10 mouse cellular contexts compared by ENCODE assay signal in the genomic region with DNA sequence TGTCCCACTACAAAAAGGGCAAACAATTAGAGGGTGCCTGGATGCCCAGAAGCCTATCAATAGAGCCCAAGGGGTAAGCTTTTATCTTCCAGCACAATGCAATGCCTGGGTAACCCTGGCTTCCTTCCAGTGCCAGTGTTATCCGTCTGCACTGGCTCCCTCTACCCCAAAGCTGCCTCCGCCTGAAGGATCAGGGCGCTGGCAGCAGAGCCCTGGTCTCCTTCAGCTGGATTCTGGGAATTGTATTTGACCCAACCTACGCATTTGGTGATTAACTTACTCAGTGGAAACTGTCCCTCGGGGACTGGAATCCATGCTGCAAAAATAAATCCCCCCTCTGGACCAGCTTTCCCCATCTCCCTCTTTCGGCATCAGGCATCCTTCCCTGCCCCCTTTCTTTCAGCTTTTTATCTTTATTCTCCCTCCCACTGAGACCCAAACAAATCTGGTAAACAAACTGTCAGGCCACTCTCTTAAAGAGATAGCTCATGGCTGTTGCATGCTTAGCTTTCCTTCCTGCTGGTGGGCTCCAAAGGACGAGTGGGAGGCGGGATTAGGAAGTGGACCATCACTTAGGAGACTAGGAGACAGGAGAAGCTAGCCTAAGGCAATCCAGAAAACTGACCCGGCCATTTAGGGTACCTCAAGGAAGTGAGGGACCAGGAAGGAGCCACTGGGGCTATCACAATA.
A peak's percentile ranks its signal among the peaks of the same experiment; 100 is the strongest.
DNase-seq lines count a peak whose midpoint lies in the region; ATAC-seq lines count a peak whose summit lies in the region.
"Had no signal": no experiment of that assay in that cellular context is flagged by ENCODE, and none has a peak within 500 bp of the region (broad histone marks: within the 10 kb centered on the region; RNA-seq: fewer than 3 reads in every experiment).

No protein-coding gene starts in this region.

- H3K9ac ChIP-seq in limb, embryonic 12.5 days (replicated peaks), result no peak overlapping the region
- H3K9ac ChIP-seq in stomach, embryonic 16.5 days (ENCODE audit: low read length), result no peak overlapping the region

- H3K4me2 ChIP-seq in limb, embryonic 12.5 days, result no peak overlapping the region
- H3K4me2 ChIP-seq in stomach, embryonic 16.5 days (ENCODE audit: low read depth, low read length), result no peak overlapping the region; the same call in 1 of the 2 replicates

- peak overlapping the region; percentile 69; the same call in 1 of the 2 replicates for H3K27ac ChIP-seq in limb, embryonic 12.5 days
- H3K27ac ChIP-seq in stomach, embryonic 16.5 days (ENCODE audit: low read length), result peak overlapping the region; percentile 89

- H3K36me3 ChIP-seq in megakaryocyte, embryonic 14.5 days (replicated peaks; ENCODE audit: low read length), result no peaks in the 10 kb centered on the region
- no peaks in the 10 kb centered on the region for H3K36me3 ChIP-seq in limb, embryonic 12.5 days
- H3K36me3 ChIP-seq in stomach, embryonic 16.5 days (ENCODE audit: control insufficient read depth, insufficient read depth, low read length), result no peaks in the 10 kb centered on the region

- H3K4me1 ChIP-seq in megakaryocyte, embryonic 14.5 days, result peaks cover 92% of the 10 kb centered on the region
- peaks cover 100% of the 10 kb centered on the region for H3K4me1 ChIP-seq in limb, embryonic 12.5 days (replicated peaks)
- peaks cover 80% of the 10 kb centered on the region for H3K4me1 ChIP-seq in stomach, embryonic 16.5 days (ENCODE audit: control insufficient read depth, insufficient read depth, low read length)

- 46% methylated on average over 9 of the region's 9 CpGs for WGBS in limb, embryonic 12.5 days
- WGBS in stomach, embryonic 16.5 days, result 31% methylated on average over 9 of the region's 9 CpGs

- H3K9me3 ChIP-seq in megakaryocyte, embryonic 14.5 days, result no peaks in the 10 kb centered on the region
- no peaks in the 10 kb centered on the region for H3K9me3 ChIP-seq in limb, embryonic 12.5 days
- no peaks in the 10 kb centered on the region for H3K9me3 ChIP-seq in stomach, embryonic 16.5 days (replicated peaks; ENCODE audit: control insufficient read depth, low read length)

- H3K27me3 ChIP-seq in megakaryocyte, embryonic 14.5 days (replicated peaks), result peaks cover 65% of the 10 kb centered on the region
- no peaks in the 10 kb centered on the region for H3K27me3 ChIP-seq in limb, embryonic 12.5 days
- no peaks in the 10 kb centered on the region for H3K27me3 ChIP-seq in stomach, embryonic 16.5 days (ENCODE audit: control insufficient read depth, insufficient read depth, low read length)

- DNase-seq in cerebellum, postnatal 10 days, result peak; percentile 56
- no peak for DNase-seq in cerebellum, adult 9-10 months
- DNase-seq in c-Kit-positive CD71-positive TER-119-positive erythroid progenitor cells, embryonic 14.5 days (ENCODE audit: low spot score), result no peak
- no peak for DNase-seq in layer of hippocampus, postnatal 10 days (ENCODE audit: low spot score in 2 of 2)
- DNase-seq: embryo, embryonic 11 days had no signal

- peak overlapping the region; percentile 28 for H3K4me3 ChIP-seq in megakaryocyte, embryonic 14.5 days (replicated peaks)
- H3K4me3 ChIP-seq in limb, embryonic 12.5 days (replicated peaks), result no peak overlapping the region
- no peak overlapping the region for H3K4me3 ChIP-seq in stomach, embryonic 16.5 days (replicated peaks; ENCODE audit: low read length)
- H3K4me3 ChIP-seq: myocyte had no signal

- ATAC-seq in megakaryocyte, adult 5-6 weeks (ENCODE audit: poor library complexity, severe bottlenecking), result no peak
- no peak for ATAC-seq in limb, embryonic 12.5 days (ENCODE audit: insufficient number of reproducible peaks, insufficient read depth, low FRiP score, low TSS enrichment, low read depth)
- peak; percentile 1; the same call in 1 of the 2 replicates for ATAC-seq in stomach, embryonic 16.5 days (ENCODE audit: insufficient read depth, low FRiP score)

Comparison
In these comparisons a context has a peak if more than half of its experiments do, and no peak if none do; other contexts are left out.
1. DNase-seq: peak in cerebellum, postnatal 10 days (2 of 2); none in cerebellum, adult 9-10 months (single experiment), c-Kit-positive CD71-positive TER-119-positive erythroid progenitor cells, embryonic 14.5 days (single experiment) and layer of hippocampus, postnatal 10 days (0 of 2).